Mouse (Mus musculus) fibroblast of lung, adult 2 months (primary cell): ENCODE data around the gene Lin7b.
A peak's percentile ranks its signal among the peaks of the same experiment; 100 is the strongest.
"Not testable (repeated sequence)": the region's sequence is repeated elsewhere in the genome, so short reads cannot be mapped to it uniquely, and the experiment has no call there.

Experiments
- DNase-seq: peaks from one replicate; pipeline ENCODE4 v3.0.0-alpha.2; 2011; ENCODE audit warnings: low read depth

Lin7b gene

GRCm38 (mm10) chr7:45370475-45371311 lies at the start of gene Lin7b:
TSS of gene Lin7b (minus strand) at chr7:45370583.
- peak; percentile 42 for DNase-seq

GRCm38 (mm10) chr7:45417962-45418492 lies 47.6 kb upstream of the Lin7b start:
- DNase-seq: no peak

DNA sequence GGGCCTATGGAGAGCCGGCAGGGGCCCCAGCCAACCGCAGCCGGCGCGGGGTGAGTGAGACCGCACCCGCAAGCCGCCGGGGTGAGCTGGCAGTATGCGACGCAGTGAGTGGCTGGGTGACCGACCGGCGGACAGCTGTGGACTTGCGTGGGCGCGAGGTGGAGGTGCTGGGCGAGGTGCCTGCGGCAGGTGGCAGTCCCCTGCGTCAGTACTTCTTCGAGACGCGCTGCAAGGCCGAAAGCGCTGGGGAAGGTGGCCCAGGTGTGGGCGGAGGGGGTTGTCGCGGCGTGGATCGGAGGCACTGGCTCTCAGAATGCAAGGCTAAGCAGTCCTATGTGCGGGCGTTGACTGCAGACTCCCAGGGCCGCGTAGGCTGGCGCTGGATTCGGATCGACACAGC lies 45.3 kb upstream of the Lin7b start:
- DNase-seq: no peak

- DNase-seq: no peak
Observed at GRCm38 (mm10) chr7:45414740-45415224, 44.4 kb upstream of the Lin7b start.

GRCm38 (mm10) chr7:45413864-45414739 lies 43.7 kb upstream of the Lin7b start:
- DNase-seq: no peak

DNA sequence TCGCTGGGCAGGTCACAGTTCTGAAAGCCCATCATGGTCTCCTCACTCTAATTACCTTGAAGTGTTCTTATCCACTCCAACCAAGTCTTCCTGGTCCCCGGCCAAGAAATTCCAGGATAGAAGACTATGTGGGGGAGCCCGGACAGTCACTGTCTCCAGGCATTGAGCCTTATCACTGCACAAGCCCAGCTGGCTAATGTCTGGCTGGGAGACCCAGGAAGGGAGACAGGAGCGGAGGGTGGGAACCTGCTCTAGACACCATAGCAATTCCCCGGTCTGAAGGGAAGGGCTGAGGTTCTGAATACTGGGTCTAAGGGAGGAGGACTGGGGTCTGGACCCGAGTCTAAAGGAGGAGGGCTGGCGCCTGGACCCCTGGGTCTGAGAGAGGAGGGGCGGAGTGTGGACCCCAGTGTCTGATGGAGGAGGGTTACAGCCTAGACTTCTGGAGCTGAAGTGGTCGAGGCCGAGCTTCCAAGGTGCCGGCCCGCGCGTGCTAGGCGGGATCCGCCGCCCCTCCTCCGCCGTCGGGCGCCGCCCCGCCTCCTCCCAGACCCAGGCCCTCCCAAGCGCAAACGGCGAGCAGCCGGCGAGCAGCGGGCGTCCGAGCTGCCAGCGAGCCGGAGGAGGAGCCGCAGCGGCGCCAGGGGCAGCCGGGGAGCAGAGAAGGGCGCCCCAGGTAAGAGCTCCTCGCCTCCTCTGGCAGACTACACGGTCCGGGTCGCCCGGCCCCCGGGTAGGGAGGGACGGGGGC lies 42.9 kb upstream of the Lin7b start, which contains the start of gene Ntf5:
Ntf5 (plus strand) TSS at position 583 of the 751 bp plus-strand sequence.
- DNase-seq: no peak

DNA sequence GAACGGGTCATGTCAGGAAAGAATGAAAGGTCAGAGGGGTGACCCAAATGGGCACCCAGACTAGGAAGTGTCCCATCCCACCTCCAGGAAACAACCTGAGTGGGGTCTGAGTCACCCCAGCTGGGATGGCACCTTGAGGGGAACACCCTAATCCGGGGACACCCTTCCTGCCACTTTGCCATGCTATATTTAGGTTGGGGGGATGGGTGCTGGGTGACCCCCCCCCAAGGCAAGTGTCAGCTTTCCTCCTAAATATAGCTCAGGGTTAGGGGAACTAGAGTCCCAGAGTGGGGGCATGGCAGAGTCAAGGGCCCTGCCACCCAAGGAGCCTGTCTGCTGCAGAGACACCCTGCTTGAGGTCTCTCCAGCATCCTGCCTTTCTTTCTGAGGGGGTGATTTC lies 42.0 kb upstream of the Lin7b start:
- DNase-seq: no peak

DNA sequence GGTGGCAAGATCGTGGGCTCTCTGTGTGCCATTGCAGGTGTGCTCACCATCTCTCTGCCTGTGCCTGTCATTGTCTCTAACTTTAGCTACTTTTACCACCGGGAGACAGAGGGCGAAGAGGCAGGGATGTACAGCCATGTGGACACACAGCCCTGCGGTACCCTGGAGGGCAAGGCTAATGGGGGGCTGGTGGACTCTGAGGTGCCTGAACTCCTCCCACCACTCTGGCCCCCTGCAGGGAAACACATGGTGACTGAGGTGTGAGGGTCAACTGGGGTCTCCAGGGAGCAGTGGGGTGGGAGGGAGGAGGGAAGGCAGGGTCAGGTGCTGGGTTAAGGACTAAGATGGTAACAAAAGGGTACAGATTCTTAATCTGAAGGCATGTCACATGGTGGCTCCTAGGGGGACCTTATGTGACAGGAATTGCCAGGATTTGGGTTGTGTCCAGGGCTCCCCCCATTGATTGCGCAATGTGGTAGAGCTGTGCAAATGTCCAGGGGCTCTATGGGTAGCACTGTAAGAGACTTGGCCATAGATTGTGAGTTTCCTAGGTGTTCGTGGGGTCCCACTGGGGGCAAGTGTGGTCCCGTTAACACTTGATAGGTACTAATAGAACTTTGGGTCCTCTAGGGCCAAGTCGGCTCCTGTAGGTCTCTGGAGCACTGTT lies 39.2 kb upstream of the Lin7b start:
- no peak for DNase-seq

DNA sequence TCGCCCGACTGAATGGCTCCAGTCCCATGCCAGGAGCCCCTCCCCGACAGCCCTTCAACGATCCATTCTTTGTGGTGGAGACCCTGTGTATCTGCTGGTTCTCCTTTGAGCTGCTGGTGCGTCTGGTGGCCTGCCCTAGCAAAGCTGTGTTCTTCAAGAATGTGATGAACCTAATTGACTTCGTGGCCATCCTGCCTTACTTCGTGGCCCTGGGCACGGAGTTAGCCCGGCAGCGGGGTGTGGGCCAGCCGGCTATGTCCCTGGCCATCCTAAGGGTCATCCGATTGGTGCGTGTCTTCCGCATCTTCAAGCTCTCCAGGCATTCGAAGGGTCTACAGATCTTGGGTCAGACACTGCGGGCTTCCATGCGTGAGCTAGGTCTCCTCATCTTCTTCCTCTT lies 38.6 kb upstream of the Lin7b start:
- DNase-seq: no peak

GRCm38 (mm10) chr7:45408351-45408750 lies 38.0 kb upstream of the Lin7b start:
- no peak for DNase-seq

GRCm38 (mm10) chr7:45407836-45408235 lies 37.5 kb upstream of the Lin7b start:
- no peak for DNase-seq

GRCm38 (mm10) chr7:45406157-45407156 lies 36.1 kb upstream of the Lin7b start:
- DNase-seq: no peak

- DNase-seq: no peak
Observed at GRCm38 (mm10) chr7:45405091-45406075, 35.0 kb upstream of the Lin7b start, which contains the start of gene Kcna7. TSS of gene Kcna7 (plus strand) at chr7:45405653.

GRCm38 (mm10) chr7:45403532-45404261 lies 33.3 kb upstream of the Lin7b start:
- DNase-seq: no peak

- no peak for DNase-seq
Observed at GRCm38 (mm10) chr7:45401521-45402085, 31.2 kb upstream of the Lin7b start.

GRCm38 (mm10) chr7:45396787-45397186 lies 26.4 kb upstream of the Lin7b start:
- DNase-seq: no peak

DNA sequence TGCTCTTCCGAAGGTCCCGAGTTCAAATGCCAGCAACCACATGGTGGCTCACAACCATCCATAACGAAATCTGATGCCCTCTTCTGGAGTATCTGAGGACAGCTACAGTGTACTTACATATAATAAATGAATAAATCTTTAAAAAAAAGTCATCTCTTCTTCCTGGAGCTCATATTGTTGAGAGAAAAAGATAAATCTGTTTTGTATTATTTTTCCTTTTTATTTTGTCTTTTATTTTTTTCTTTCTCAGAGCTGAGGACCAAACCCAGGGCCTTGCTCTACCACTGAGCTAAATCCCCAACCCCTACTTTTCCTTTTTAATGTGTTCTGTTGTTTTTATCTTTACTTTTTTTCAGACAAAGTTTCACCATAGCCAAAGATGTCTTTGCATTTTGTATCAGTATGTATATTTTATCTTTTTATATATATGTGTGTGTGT lies 26.0 kb upstream of the Lin7b start:
- DNase-seq: not testable (repeated sequence)
